Mouse (Mus musculus): ENCODE data around the gene Catsper3.

DNA sequence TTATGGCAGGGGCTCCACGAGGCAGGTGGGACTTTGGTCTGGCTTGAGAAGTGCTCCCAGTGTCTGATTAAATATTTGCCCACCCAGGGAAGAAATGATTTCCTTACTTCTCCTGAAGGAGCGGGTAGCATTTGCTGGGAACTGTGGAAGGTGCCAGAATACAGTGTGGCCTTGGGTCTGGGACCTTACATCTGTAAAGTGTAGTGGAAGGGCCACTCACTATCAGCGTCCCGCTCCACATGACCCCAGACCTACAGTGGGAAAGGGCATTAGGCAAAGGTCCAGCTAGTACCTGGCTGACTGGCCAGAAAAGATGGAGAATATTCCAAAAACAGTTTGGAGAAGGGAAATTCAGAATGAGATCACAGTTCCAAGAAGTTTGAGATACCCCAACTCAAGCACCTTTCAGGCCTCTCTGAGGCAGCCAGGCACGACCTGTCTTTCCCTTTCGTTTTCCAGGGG is 43.3 kb downstream of the Catsper3 start:
- TF ChIP-seq CTCF (IDR thresholded peaks at IDR 0.05 in 2 of 3, conservative IDR thresholded peaks at IDR 0.05 in 1 of 3; ENCODE audit: control insufficient read depth in 1 of 3, insufficient read depth in 1 of 3, low read depth in 2 of 3, low read length in 3 of 3, poor library complexity in 1 of 3, severe bottlenecking in 1 of 3) (no peak), CHD2 (IDR thresholded peaks at IDR 0.05; ENCODE audit: low read length) (no peak), EP300 (IDR thresholded peaks at IDR 0.05; ENCODE audit: low read depth in 1 of 2, low read length in 2 of 2) (no peak), POLR2A (IDR thresholded peaks at IDR 0.05; ENCODE audit: control insufficient read depth in 1 of 2, insufficient read depth in 1 of 2, low read depth in 1 of 2, low read length in 2 of 2, poor library complexity in 1 of 2) (no peak), POLR2AphosphoS2 (IDR thresholded peaks at IDR 0.05; ENCODE audit: low read length) (no peak), JUND (IDR thresholded peaks at IDR 0.05; ENCODE audit: low read depth, low read length) (no peak), BHLHE40 (IDR thresholded peaks at IDR 0.05; ENCODE audit: borderline replicate concordance, low read depth, low read length) (no peak), ZC3H11A (IDR thresholded peaks at IDR 0.05; ENCODE audit: low read depth, low read length) (no peak), TCF12 (IDR thresholded peaks at IDR 0.05; ENCODE audit: low read depth, low read length) (no peak), TBP (IDR thresholded peaks at IDR 0.05; ENCODE audit: low read depth, low read length) (no peak), E2F4 (IDR thresholded peaks at IDR 0.05; ENCODE audit: borderline replicate concordance, low read depth, low read length) (no peak), MYB (IDR thresholded peaks at IDR 0.05; ENCODE audit: low read depth, low read length) (no peak), USF1 (IDR thresholded peaks at IDR 0.05; ENCODE audit: low read depth, low read length) (no peak), NELFE (IDR thresholded peaks at IDR 0.05; ENCODE audit: low read depth, low read length) (no peak)

Data from MEL (cell line).